Mouse (Mus musculus) intestine, embryonic 16.5 days (tissue): ENCODE data around the gene Csnk2b. TPM values are rescaled to one million over a fixed set of nuclear protein-coding genes. Genes with fewer than 3 reads are reported as not detected.

Experiments used
- ATAC-seq: fragments of 200-750 bp; cut with Nextera tagmentation; 2 replicates; pipeline ENCODE4 v1.8.0; 2017; ENCODE audit warnings: moderate TSS enrichment, moderate library complexity
- H3K27ac ChIP-seq: fragments of 300-500 bp; sonication (generic); 2 replicates; pipeline ENCODE4 v1.5.1; 2014; ENCODE audit warnings: mild to moderate bottlenecking, low read length
- H3K27me3 ChIP-seq: fragments of 300-500 bp; sonication (generic); replicated peaks from 2 replicates; pipeline ENCODE4 v1.6.1; 2014; ENCODE audit warnings: low read length, control low read depth, mixed read lengths; ENCODE audit not compliant: control insufficient read depth, insufficient read depth
- H3K36me3 ChIP-seq: fragments of 300-500 bp; sonication (generic); 2 replicates; pipeline ENCODE4 v1.6.1; 2014; ENCODE audit warnings: low read length, control low read depth; ENCODE audit not compliant: control insufficient read depth, insufficient read depth
- H3K4me1 ChIP-seq: fragments of 300-500 bp; sonication (generic); 2 replicates; pipeline ENCODE4 v1.6.1; 2014; ENCODE audit warnings: low read length, control low read depth, mixed read lengths; ENCODE audit not compliant: control insufficient read depth, insufficient read depth
- H3K4me2 ChIP-seq: fragments of 300-500 bp; sonication (generic); 2 replicates; pipeline ENCODE4 v1.6.1; 2014; ENCODE audit warnings: low read depth, low read length, control low read depth
- H3K4me3 ChIP-seq: fragments of 300-500 bp; sonication (generic); 2 replicates; pipeline ENCODE4 v1.5.1; 2014; ENCODE audit warnings: mild to moderate bottlenecking, low read length
- H3K9ac ChIP-seq: fragments of 300-500 bp; sonication (generic); 2 replicates; pipeline ENCODE4 v1.6.1; 2014; ENCODE audit warnings: low read depth, low read length
- H3K9me3 ChIP-seq: fragments of 300-500 bp; sonication (generic); 2 replicates; pipeline ENCODE4 v1.6.1; 2016; ENCODE audit warnings: low read length, control low read depth; ENCODE audit not compliant: control insufficient read depth
- WGBS: fragments of 180-500 bp; shearing (Covaris S2); extraction: QIAGEN DNeasy Blood & Tissue Kit; methylation state at CpG from one replicate; pipeline ENCODE4 v1.1.7; 2014; 5-methylcytosine and 5-hydroxymethylcytosine counted together
- polyA plus RNA-seq: library from polyadenylated mRNA; unstranded; fragments of >200 nt; fragmentation: Nextera tagmentation; extraction: Ambion mirVana; gene quantifications from 2 replicates; pipeline ENCODE4 v1.2.1, GENCODE M21; 2015

Csnk2b gene
- 246 and 254 TPM in 2 replicates for polyA plus RNA-seq

- Histone ChIP-seq H3K36me3 (no peaks in the 10 kb centered on the region), H3K9me3 (no peaks in the 10 kb centered on the region), H3K9ac (peak within 1 kb of the TSS; percentile 83), H3K27me3 (no peaks in the 10 kb centered on the region), H3K4me3 (peak within 1 kb of the TSS; percentile 76), H3K4me2 (peak within 1 kb of the TSS; percentile 90), H3K27ac (peak within 1 kb of the TSS; percentile 90), H3K4me1 (peaks cover 23% of the 10 kb centered on the region)
- under 1% methylated on average over 19 of the region's 19 CpGs for WGBS
- ATAC-seq, result no peak
Measured at GRCm38 (mm10) chr17:35121871-35122303, at the start of gene Csnk2b. Csnk2b (minus strand) TSS chr17:35122053.

- Histone ChIP-seq H3K9ac (no peak overlapping the region), H3K27ac (no peak overlapping the region), H3K4me3 (no peak overlapping the region), H3K4me2 (no peak overlapping the region), H3K27me3 (no peaks in the 10 kb centered on the region), H3K9me3 (no peaks in the 10 kb centered on the region), H3K4me1 (peaks cover 9% of the 10 kb centered on the region), H3K36me3 (no peaks in the 10 kb centered on the region)
- 15% methylated on average over 4 of the region's 4 CpGs for WGBS
- ATAC-seq, result no peak
Measured at GRCm38 (mm10) chr17:35168541-35169207, 46.8 kb upstream of the Csnk2b start.

- 88% methylated on average over 7 of the region's 7 CpGs for WGBS
- Histone ChIP-seq H3K27me3 (no peaks in the 10 kb centered on the region), H3K4me2 (no peak overlapping the region), H3K36me3 (no peaks in the 10 kb centered on the region), H3K4me1 (peaks cover 12% of the 10 kb centered on the region), H3K9me3 (no peaks in the 10 kb centered on the region), H3K4me3 (no peak overlapping the region), H3K27ac (no peak overlapping the region), H3K9ac (no peak overlapping the region)
- no peak for ATAC-seq
Measured at GRCm38 (mm10) chr17:35167794-35168193, 45.9 kb upstream of the Csnk2b start.

GRCm38 (mm10) chr17:35166352-35167035, 44.6 kb upstream of the Csnk2b start:
- Histone ChIP-seq H3K27ac (no peak overlapping the region), H3K9me3 (no peaks in the 10 kb centered on the region), H3K4me2 (peak overlapping the region; percentile 51; the same call in 1 of the 2 replicates), H3K36me3 (0 out of 2 replicates have a peak, but pooled peaks cover 3% of the 10 kb centered on the region), H3K4me1 (peaks cover 20% of the 10 kb centered on the region), H3K27me3 (no peaks in the 10 kb centered on the region), H3K9ac (0 out of 2 replicates have a peak overlapping the region, but pooled peaks have one; percentile 46), H3K4me3 (peak overlapping the region; percentile 56; the same call in 1 of the 2 replicates)
- no peak for ATAC-seq
- 67% methylated on average over 8 of the region's 8 CpGs for WGBS

- peaks cover 20% of the 10 kb centered on the region for H3K4me1 ChIP-seq
- H3K27me3 ChIP-seq, result no peaks in the 10 kb centered on the region
- H3K9me3 ChIP-seq, result no peaks in the 10 kb centered on the region
- H3K9ac ChIP-seq, result peak overlapping the region; percentile 68
- 20% methylated on average over 12 of the region's 12 CpGs for WGBS
- peak overlapping the region; percentile 51 for H3K4me2 ChIP-seq
- peak overlapping the region; percentile 56 for H3K4me3 ChIP-seq
- ATAC-seq, result peak; percentile 87
- peaks cover 12% of the 10 kb centered on the region for H3K36me3 ChIP-seq
- peak overlapping the region; percentile 99 for H3K27ac ChIP-seq
Measured at GRCm38 (mm10) chr17:35165451-35166155, 43.8 kb upstream of the Csnk2b start.

GRCm38 (mm10) chr17:35164568-35165450, 43.0 kb upstream of the Csnk2b start, which contains the start of gene Prrc2a:
Prrc2a (minus strand) TSS chr17:35164897.
- ATAC-seq, result peak; percentile 98
- Histone ChIP-seq H3K4me2 (peak within 1 kb of the TSS; percentile 77), H3K27ac (peak within 1 kb of the TSS; percentile 99), H3K9me3 (no peaks in the 10 kb centered on the region), H3K9ac (peak within 1 kb of the TSS; percentile 100), H3K36me3 (peaks cover 17% of the 10 kb centered on the region), H3K27me3 (no peaks in the 10 kb centered on the region), H3K4me3 (peak within 1 kb of the TSS; percentile 99), H3K4me1 (peaks cover 20% of the 10 kb centered on the region)
- under 1% methylated on average over 74 of the region's 89 CpGs for WGBS

GRCm38 (mm10) chr17:35164218-35164567, 42.3 kb upstream of the Csnk2b start:
- peak overlapping the region; percentile 100 for H3K9ac ChIP-seq
- no peak for ATAC-seq
- H3K9me3 ChIP-seq, result no peaks in the 10 kb centered on the region
- peak overlapping the region; percentile 77 for H3K4me2 ChIP-seq
- WGBS, result 0% methylated on average over 25 of the region's 28 CpGs
- H3K27ac ChIP-seq, result peak overlapping the region; percentile 93
- H3K4me1 ChIP-seq, result peaks cover 20% of the 10 kb centered on the region
- peak overlapping the region; percentile 99 for H3K4me3 ChIP-seq
- H3K36me3 ChIP-seq, result peaks cover 23% of the 10 kb centered on the region
- H3K27me3 ChIP-seq, result no peaks in the 10 kb centered on the region

GRCm38 (mm10) chr17:35163326-35164081, 41.7 kb upstream of the Csnk2b start:
- 7% methylated on average over 8 of the region's 8 CpGs for WGBS
- Histone ChIP-seq H3K27ac (peak overlapping the region; percentile 93), H3K4me3 (peak overlapping the region; percentile 99), H3K36me3 (peaks cover 29% of the 10 kb centered on the region), H3K9me3 (no peaks in the 10 kb centered on the region), H3K9ac (peak overlapping the region; percentile 100), H3K4me2 (peak overlapping the region; percentile 77), H3K4me1 (peaks cover 20% of the 10 kb centered on the region), H3K27me3 (no peaks in the 10 kb centered on the region)
- ATAC-seq, result no peak
